Mouse (Mus musculus) liver, adult (tissue): ENCODE results near the gene Tagap.

Experiments
- GATA4 ChIP-seq: IDR thresholded peaks from 2 replicates; pipeline ENCODE4 v1.6.1; 2014; ENCODE audit warnings: mild to moderate bottlenecking, low read length; ENCODE audit not compliant: insufficient replicate concordance

Tagap gene

DNA sequence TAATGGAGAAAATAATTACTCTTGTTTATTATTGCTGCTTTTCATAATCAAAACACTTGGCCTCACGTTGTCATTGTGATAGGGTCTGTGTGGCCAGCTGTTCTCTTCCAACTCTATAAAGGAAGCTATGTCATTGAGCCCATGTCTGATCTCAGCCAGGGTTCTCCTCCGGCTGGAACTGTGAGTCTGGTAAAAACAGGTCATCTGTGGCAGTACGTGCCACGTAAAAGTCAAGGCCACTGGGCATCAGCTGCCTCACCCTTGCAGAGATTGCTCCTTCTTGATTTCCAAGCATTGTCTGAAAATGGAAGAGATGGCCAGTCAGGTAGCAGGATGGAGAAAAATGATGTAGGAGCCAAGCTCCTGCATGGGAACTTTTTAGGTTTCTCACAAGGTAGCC, 25.8 kb upstream of the Tagap start:
- TF ChIP-seq GATA4, result no peak

DNA sequence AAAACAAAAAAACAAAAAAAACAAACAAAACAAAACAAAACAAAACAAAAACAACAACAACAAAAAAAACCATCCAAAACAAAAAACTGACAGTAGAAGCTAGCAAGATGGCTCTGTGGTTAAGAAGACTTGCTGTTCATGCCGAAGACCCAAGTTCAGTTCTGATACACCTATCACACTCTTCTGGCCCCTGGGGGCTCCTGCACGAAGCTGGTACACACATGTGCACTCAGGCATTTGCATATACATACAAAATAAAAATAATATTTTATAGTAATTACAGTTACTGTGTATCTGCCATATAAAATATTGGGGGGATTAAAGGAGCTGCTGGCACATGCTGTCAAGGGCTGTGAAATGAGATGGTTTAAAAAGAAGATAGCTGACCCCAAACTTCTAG, 24.3 kb upstream of the Tagap start:
- no peak for TF ChIP-seq GATA4

DNA sequence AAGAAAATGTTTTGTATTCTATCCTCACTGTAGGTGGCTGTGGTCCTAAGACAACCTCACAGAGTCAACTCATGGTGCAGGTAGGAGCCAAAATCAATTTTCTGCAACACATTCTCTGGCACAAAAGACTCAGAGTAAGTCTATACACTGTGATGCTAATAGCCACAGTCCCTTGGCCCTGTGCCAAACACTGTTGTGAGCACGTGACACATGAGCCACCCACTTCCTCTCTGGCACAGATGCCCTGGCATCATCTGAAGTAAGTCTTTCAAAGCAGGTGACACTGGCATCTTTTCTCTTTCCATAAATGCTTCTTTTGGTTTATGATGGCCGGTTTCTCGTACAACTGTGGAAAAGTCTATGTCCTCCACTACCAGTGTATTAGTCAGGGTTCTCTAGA, 23.4 kb upstream of the Tagap start:
- TF ChIP-seq GATA4, result no peak

DNA sequence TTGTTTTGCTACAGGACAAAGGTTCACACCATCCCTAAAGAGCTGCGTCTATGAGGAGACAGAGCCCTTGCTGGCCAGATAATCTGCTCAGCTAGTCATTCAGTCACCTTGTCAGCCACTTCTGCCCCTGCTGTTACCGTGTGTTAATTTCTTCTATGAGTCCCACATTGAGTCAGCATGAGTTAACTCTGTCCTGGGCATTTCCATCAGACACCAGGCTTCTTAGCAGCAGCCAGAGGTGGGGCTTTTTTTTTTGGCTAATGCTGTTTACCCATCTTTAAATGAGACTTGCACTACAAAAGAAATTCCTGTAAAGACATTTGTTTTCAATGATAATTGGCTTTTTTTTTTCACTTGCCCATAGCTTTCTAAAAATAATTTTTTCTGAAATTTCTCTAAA, 20.8 kb upstream of the Tagap start:
- TF ChIP-seq GATA4, result no peak

DNA sequence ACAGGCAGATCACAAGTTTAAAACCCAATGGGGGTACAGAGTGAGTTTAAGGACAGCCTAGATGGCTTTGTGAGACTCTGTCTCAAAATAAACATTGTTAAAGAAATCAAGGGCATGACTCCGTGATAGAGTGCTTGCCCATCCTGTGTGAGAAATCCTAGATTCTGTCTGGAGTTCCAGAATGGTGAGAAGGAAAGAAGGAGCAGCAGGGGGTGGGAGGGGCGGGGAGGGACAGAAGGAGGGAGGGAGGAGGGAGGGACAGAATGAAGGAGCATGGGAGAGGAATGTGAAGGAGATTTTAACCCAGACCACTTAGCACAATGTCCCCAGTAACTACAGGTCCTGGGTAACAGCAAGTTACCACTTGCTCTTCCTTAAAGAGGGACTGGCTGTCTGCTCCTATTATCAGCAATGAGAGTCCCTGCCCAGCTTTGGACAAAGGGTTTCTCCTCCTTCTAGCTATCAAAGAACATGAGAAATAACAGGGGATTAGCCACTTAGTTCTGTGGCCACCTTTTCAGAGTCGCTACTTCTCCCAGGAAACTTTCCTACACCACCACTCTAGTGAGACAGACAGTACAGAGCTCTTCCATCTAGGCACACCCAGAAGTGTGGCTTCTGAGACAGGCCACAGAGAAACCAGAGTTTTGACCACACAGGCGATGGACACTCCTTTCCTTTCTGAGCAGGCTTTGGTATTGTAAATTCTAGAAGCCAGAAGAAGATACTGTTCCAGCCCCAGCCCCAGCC, 19.7 kb upstream of the Tagap start:
- TF ChIP-seq GATA4, result no peak

DNA sequence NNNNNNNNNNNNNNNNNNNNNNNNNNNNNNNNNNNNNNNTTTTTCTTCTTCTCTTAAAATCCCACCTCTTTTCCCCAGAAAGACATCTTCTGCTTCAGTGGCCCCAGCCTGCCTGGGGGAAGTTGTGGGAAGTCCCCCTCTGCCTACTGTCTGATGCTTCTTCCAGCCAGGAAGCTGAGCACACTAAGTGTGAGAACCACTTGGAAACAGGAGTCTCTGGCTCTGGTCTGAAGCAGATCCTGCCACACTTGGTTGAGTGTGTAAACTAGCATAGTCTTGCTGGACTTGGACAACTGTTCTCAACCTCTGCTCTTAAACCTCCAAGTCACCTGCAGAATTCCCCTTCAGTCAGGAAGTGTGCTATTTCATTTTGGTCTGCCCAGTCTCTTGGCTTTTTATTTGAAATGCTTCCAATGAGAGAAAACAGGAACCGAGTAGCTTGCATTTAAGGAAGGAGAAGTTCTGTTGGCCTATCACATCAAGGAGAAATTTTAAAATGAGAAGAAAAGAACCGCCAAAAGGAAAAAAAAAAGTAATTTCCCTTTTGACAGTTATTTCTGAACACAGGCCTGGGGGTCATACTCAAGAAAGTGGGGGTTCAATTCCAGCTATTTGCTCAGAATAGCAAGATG, 11.1 kb upstream of the Tagap start:
- no peak for TF ChIP-seq GATA4

DNA sequence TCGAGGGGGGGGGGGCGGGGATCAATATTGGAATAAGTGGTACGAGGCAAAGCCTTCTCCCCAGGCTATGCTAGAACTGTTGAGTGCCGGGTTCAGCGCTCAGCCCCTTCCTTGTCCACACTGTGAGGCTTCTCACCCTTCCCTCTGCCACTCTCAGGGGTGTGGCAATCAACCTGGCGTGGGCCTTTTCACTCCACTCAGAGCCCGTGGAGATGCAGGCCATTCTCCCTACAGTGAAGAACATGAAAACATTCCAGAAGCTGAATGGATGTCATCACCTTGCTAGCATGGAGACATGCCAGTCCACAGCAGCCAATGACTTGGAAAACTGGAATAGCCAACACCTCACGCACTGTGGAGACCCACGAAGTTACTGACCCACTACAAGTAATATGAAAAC, 10.0 kb upstream of the Tagap start:
- TF ChIP-seq GATA4, result no peak

DNA sequence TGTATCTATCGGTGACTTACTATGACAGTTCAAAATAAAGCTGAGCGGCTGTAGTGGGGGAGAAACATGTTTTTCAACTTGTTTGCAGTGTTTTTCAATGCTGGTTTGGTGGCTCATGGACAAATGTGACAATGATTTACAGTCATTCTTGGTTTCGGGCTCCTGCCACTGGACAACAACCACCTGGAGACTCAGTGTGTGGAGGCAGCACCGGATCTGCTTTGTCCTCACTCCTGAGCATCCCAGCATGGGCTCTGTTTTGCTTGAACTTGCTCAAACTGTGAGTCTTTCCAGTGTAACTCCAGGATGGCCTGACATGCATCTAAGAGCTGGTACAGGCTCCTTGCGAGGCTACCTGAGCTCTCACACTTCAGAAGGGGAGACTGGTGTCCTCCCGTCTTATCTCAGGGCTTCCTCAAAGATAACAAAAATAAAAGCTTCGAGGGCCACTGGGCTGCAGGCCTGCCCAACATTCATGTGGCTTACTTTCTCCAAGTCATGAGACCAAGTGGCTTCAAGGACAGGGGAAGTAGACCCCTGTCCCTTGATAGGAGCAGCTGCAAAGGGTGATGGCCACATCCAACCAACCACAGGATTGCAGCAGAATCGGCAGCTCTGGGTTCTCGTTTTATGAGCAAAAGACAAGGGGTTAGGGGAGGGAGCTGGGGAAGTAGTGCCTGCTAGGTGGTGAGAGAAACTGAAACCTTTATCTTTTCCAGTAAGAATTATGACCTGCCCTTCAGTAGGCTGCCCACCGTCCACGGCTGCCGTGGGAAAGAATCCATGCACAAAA, 8.8 kb upstream of the Tagap start:
- TF ChIP-seq GATA4, result no peak

DNA sequence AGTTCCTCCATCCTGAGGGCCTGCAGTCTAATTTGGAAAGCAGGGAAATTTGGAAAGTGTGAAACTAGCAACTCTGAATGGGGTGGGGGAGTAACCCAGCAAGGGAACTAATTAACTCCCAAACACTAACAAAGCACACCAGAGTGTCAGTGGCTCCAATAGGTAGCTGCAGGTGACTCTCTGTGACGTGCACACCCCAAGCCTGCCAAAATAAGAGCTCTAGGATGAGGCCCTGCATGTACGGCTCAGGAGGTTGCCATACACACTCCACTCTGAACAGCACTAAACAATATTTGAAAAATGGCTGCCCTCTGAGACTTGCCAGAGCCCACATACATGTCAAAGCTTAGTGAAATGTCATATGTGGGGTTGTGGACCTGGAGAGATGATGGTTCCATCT, 7.4 kb upstream of the Tagap start:
- TF ChIP-seq GATA4, result no peak

DNA sequence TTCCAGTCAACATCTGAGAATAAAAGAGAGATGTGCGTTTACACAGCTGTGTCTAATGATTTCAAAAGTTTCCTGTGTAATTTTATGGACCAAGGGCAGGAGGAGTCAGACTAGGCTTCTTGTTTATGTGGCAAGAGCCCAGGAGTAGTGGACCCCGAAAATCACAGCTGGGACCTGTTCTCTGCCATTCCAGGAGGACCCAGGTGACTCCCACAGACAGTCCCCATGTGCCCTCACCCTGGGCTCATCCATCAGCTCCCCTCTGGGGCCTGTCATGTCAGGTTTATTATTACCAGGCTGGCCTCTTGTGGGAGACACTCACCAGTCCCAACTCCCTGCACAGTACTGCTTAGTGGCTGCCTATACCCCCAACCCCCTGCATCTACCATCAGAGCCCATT, 6.6 kb upstream of the Tagap start:
- TF ChIP-seq GATA4, result no peak

DNA sequence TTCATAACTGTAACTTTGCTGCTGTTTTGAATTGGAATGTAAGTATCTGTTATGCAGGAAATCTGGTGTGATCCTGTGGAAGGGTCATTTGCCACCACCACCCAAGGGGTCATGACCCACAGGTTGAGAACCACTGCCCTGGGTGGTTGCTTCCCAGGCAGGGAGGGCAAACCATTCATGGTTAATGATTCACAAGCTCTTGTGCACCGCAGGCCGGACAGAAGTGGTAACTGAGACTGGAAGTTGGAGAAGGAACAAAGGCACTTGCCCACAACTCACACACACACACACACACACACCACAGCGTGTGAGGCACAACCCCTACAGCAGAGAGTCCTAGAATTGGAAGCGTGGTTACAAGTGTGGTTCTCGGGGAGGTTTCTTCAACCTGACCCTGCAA, 3.2 kb upstream of the Tagap start:
- no peak for TF ChIP-seq GATA4

DNA sequence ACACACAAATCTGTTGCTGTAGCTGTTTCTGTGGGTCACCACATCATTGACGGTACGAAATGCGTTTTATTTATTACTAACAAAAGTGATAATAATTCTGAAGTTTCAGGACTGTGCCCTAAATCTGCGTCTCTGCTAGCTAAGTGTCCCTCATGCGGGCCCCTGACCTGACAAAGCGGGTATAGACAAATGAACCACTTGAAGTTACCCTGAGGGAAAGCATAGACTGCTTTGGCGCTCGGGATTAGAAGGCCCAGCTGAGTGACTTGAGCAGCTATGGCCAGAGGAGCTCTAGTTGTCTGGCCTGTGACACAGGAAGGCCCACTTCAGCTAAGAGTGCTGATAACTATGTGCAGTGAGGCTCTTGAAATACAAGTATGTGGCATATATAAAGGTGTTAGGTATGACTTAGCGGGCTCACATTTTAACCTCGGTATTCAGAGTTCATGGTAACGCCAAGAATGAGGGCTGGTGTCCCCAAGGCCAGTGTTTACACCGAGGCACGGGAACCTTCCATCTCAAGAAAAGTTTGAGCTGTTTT, 1.5 kb upstream of the Tagap start:
- no peak for TF ChIP-seq GATA4

DNA sequence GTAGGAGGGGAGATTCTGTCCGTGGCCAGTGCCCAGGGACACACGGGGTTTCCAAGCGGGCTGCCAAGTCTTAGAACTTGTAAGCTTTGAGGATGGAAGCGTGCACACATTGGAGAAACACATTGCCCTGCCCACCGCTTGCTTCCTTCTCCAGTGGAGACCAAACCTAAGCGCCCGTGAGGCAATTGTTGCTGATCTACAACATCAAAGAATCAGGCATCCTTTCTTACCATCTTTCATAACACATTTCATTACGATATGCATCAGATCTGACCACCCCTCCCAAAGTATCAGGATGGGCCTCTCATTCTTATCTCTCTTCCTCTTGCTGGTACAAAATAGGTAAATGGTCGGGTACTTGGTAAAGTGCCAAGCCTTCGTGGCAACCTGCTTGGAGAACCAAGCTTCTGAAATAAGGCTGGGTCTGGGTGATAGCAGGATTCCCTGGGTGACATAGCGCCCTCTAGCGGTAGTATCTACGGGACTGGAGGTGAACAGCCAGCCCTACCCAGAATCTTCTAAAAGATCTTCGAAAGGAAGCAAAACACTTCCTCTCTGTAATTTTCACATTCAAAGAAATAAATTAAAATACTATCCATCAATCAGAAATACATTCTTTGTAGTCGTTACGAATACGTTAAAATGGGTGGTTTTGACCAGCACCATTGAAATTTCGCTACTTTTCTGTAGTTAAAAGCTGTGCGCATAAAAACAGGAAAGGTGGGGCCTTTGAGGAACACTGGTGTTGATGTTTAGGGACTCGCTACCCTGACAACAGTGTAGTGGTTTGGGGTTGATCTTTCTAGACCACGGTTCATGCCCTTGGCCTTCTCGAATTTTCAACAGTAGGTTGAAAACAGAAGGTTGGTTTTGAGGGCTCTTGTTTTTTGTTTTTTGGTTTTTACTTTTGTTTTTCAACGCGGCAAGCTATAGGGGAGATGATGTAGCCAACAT, 2.1 kb downstream of the Tagap start:
- no peak for TF ChIP-seq GATA4

DNA sequence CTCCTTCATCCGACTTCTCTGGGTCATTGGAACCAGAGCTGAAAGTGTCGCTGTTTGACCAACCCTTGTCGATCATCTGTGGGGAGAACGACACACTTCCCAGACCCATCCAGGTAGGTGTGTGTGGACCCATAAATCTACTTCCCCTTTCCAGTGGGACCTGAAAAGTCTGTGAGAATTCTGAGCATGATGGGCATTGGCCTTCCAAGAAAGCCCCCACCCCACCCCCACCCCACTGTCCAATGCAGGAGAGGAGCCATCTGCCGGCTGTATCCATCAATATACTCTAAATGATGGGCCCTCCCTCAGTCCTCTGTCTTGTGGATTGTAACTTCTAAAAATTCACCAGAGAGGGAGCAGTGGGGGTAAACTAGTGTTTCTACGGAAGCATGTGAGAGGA, 2.9 kb downstream of the Tagap start:
- no peak for TF ChIP-seq GATA4

DNA sequence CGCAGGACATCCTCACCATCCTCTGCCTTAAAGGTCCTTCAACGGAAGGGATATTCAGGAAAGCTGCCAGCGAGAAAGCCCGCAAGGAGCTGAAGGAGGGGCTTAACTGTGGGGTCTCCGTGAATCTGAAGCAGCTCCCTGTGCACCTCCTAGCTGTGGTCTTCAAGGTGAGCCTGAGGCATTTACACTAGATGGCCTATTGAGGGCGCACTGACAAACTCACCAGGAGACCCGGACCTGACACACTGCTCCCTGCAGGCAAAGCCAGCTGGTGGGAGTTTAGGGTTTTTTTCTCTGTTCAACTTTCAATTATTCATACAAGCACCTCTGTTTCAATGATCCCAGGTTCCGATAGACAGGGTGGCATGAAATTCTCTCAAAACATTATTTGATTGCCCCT, 3.5 kb downstream of the Tagap start:
- TF ChIP-seq GATA4, result no peak
